Mouse (Mus musculus): ENCODE measurements around the gene Hmg20a. TPM values are rescaled to one million over a fixed set of nuclear protein-coding genes. Genes with fewer than 3 reads are reported as not detected.
A peak's percentile ranks its signal among the peaks of the same experiment; 100 is the strongest.

Gene Hmg20a
- total RNA-seq, 2 experiments from 2014 or later = 15.6 to 18.4 TPM

DNA sequence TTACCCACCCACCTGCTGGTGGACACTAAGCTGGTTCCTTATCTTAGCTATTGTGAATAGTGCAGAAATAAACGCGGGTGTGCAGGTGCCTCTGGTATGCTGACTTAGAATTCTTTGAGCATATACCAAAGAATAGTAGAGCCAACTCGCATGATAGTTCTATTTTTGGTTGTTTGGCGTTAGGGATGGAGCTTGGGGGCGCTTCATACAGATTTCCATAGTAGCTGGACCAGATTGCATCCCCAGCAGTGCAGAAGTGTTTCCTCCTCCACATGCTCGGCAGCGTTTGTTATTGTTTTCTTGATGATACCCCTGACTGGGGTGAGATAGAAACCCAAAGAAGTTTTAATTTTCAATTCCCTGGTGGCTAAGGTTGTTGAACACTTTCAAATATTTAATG is 21.3 kb downstream of the Hmg20a start:
- DNase-seq = no peak

DNA sequence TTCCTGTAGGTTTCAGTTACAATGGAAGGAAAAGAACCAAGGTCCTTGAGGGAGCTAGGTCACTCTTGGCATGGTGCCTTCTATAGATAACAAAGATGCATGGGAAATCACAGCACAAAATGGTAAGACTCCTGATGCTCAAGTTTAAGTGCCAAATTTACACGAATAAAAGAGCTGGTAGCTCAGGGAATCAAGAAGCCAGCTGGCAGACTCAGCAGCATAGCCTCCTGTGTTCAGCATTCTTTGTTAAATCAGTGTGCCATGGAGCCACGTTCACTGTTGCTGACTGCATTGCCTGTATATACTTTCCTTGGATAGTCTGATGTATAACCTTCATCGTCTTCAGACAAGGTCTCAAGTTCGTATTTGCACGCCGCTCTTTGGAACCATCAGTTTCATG is 33.2 kb downstream of the Hmg20a start:
- DNase-seq = no peak

DNA sequence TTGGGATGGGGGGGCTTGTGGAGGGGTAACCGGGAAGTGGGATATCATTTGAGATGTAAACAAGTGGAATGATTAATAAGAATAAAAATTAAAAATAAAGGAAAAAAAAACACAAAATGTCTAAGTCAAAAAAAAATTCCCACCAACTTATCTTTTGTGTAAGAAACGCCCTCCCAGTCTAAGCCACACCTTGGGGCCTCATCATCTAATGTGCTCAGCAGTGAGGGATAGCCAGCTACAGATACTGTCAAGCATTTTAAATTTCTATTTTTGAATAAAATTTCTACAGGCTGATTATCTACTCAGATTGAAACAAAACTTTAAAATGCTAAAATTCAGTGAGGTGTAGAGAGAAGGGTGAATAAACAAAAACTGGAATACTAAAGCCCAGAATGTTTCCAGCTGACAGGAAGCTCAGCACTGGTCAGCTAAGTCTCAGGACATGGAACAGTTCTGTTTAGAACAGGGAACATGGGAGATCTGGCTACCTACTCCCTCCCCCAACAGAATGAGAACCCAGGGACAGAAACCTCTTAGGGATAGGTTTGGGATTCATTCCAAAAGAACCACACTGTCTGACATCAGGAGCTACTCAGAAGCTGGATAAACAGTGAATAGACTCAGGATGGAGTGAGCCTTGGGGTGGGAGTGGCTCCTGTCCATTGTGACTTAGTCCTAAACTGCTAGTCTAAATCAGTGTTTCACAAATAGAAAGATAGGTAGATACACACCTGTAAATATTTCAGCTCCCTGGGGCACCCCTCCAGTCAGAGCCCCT is 34.8 kb downstream of the Hmg20a start:
- DNase-seq = peak in 1 of 2 experiments; percentile 15

DNA sequence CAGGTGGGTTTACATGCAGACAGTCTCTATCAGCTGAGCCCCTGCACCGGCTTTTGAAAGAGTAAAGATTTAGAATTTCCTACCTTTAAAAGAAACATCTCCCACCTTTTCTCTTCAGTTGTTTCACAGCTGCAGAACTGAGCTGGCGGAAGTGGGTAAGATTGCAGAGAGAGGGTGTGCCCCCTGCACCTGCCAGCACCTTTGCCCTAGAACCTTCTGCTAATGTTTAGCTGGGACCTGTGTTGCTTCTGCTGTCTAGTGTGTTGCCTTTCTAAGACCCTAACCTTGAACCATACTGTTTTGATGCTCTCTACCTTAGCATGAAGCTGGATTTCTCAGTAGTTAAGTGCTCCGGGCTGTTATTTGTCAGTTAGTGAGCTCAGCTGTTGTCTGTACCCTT is 38.0 kb downstream of the Hmg20a start:
- DNase-seq = no peak

GRCm38 (mm10) chr9:56460987-56461386 is 42.6 kb downstream of the Hmg20a start:
- no peak for DNase-seq

DNA sequence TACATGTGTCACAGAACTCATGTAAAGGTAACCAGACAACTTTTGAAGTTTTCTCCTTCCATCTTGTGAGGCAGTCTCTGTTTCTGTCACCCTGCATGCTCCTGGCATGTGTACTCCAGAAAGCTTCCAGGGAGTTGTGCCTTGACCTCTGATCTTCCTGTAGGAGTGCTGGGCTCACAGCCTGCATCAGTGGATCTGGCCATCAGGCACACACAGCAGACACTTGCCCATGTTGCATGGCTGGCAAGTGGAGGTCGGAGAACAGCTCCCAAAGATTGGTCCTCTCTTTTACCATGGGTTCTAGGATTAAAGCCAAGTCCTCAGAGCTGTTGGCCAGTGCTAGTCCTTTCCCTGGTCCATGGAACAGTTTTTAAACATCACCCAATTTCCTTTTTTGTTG is 44.2 kb downstream of the Hmg20a start:
- peak; percentile 31 to 32 for DNase-seq

GRCm38 (mm10) chr9:56463046-56463445 is 44.6 kb downstream of the Hmg20a start:
- DNase-seq = no peak

GRCm38 (mm10) chr9:56463686-56464515 is 45.5 kb downstream of the Hmg20a start:
- DNase-seq = peak; percentile 69 to 83

DNA sequence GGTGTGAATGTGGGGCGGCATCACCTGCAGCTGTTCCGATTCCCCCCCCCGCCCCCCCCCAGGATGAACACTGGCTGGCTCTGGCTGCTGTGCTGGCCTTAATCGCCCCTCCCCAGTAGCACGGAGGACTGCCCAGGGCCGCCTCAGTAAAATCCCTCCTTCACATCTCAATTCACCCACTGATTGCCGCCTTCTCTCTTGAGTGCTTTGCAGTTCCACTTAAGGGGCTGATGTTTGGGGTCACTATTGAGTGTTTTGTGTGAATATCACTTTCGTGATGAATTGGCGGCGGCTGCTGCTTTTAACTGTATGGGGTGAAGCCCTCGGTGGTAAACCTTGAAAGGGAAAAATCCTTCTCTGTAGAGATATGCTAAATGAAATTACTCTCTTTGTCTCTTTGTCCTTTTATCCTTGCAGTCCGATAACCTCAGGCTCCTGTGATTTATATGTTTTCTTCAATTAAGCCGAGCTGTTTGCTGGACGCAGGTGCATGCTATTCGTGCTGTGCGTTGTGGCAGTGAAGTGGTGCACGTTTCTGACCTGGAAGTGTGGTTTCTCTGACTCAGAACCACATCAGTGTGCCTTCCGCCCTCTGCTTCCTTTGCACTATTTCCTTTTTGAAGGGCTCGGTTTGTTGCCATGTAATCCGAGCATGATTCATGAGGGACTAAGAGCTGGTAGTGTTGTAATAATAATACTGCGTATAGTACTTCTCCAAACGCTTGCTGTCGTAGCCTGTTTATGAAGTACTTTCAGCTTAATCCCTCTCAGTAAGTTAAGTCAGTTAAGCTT is 46.6 kb downstream of the Hmg20a start:
- DNase-seq = peak; percentile 58 to 78

DNA sequence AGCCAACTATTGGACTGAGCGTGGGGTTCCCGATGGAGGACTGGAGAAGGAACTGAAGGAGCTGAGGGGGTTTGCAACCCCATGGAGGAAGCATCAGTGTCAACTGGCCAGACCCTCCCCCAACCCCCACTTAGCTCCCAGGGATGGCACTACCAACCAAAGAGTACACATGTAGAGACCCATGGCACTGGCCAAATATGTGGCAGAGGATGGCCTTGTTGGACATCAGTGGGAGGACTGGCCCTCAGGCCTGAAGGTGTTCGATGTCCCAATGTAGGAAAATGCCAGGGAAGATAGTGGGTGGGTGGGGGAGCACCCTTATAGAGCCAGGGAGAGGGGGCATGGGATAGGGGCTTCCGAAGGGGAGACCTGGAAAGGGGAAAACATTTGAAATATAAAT is 47.8 kb downstream of the Hmg20a start:
- DNase-seq = no peak

- no peak for DNase-seq
Observed at GRCm38 (mm10) chr9:56469656-56470055, 51.2 kb downstream of the Hmg20a start.

- DNase-seq = no peak
Observed at GRCm38 (mm10) chr9:56470291-56470690, 51.9 kb downstream of the Hmg20a start.

GRCm38 (mm10) chr9:56478975-56479647 is 60.7 kb downstream of the Hmg20a start:
- no peak for DNase-seq

DNA sequence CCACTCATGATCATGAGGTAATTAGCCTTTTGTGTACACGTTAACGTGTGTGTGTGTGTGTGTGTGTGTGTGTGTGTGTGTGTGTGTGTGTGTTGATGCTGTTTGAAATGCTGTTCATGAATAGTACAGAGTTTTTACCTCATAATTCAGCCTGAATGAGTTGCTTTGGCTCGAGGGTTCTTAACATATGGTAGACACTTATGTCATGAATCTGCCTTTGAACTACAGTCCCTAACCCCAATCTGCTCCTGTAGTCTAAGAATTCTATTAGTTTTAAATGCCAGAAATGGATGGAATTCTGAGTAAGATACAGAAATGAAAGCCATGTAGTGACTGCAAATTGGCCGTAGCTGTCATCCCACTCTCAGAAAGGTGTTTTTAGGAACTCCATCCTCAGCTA is 64.2 kb downstream of the Hmg20a start:
- no peak for DNase-seq

GRCm38 (mm10) chr9:56485423-56485822 is 67.0 kb downstream of the Hmg20a start:
- no peak for DNase-seq

- DNase-seq = no peak
Observed at GRCm38 (mm10) chr9:56486158-56486557, 67.7 kb downstream of the Hmg20a start.

DNA sequence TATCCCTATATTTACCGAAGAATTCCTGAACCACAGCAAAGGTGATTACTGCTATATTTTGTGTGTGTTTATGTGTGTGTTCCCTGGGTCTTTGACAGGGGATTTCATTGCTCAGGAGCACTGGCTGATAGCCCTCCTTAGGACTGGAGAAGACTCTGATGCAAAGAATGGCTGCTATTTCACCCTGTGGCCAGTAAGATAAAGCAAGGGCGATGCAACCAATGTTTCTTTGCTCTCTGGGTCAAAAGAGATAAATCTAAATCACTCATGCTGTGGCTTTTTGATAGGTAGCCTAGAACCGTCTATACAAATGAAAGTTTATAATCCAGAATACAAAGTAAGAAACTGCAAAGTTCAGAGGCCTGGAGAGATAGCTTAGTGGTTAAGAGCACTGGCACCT is 69.2 kb downstream of the Hmg20a start:
- no peak for DNase-seq

DNA sequence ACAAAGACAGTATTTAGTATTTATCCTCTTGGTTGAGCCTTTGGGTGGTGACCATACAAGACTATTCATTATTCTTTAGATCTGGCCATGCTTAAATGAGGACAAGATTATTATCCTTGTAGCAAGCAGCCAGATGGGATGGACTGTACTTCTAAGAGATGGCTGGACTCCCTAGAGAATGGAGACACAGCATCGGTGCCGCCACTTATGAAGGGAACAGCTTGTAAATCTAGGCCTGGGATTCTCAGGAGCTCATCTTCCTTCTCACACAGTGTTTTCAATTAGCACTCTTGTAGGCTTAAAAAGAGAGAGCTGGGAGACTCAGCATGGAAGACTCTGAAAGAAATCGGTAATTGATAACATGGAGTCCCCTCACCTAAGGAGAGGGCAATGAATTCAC is 74.0 kb downstream of the Hmg20a start:
- no peak for DNase-seq

DNA sequence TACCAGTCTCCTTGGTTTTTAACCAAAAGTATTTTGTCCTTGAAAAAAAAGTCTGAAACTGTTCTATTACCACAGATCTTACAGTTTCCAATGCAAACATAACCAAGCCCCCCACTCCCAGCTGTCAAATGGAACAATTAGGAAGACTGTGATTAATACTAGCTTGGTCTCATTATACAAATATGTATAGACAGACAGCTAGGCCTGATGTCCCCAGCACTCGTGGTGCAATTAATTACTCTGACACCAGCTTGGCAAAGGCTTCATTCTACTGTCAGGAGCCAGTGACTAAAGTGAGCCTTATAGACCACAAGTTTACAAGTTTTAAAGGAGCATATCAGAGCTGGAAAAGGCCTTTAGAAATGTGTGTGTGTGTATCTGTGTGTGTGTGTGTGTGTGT is 74.5 kb downstream of the Hmg20a start:
- no peak for DNase-seq

- DNase-seq = no peak
Observed at GRCm38 (mm10) chr9:56495088-56495487, 76.7 kb downstream of the Hmg20a start.

DNA sequence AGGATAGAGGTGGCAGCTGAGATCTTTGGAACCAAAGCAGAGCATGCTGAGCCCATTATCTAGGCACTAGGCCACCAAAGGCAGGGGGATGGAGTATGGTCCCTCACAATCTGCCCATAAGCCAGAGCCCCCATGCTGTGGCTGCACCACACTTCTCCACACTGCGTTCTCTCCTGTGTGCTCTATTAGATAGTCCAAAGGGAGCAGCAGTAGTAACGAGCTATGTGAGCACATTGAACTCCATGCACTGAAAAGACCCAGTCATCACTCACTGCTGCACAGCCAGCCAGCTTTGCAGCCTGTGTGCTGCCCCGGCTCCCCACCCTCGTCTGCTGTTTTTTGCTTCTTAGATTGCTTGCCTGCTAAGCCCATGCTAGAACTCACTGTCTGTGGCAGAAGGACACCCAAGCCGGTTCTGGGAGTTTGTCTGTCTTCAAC is 77.4 kb downstream of the Hmg20a start:
- DNase-seq = no peak

- DNase-seq = no peak
Observed at GRCm38 (mm10) chr9:56496567-56496966, 78.2 kb downstream of the Hmg20a start.
